Mouse (Mus musculus) embryonic facial prominence, embryonic 11.5 days (tissue): ENCODE data around the gene Mto1. TPM values are rescaled to one million over a fixed set of nuclear protein-coding genes. Genes with fewer than 3 reads are reported as not detected.

ENCODE experiments used
- ATAC-seq: fragments of 200-750 bp; cut with Nextera tagmentation; replicated peaks from 2 replicates; pipeline ENCODE4 v1.8.0; 2017; ENCODE audit warnings: low read depth; ENCODE audit not compliant: insufficient number of reproducible peaks, low FRiP score, low TSS enrichment
- DNase-seq: peaks from one replicate; pipeline ENCODE4 v3.0.0-alpha.2; 2015; ENCODE audit warnings: low spot score
- H3K27ac ChIP-seq: fragments of 300-500 bp; sonication (generic); replicated peaks from 2 replicates; pipeline ENCODE4 v1.5.1; 2014; ENCODE audit warnings: mild to moderate bottlenecking, low read depth, low read length, control low read depth
- H3K27me3 ChIP-seq: fragments of 300-500 bp; sonication (generic); 2 replicates; pipeline ENCODE4 v1.6.1; 2014; ENCODE audit warnings: mild to moderate bottlenecking, low read length, moderate library complexity, mixed read lengths; ENCODE audit not compliant: control insufficient read depth, insufficient read depth
- H3K36me3 ChIP-seq: fragments of 300-500 bp; sonication (generic); replicated peaks from 2 replicates; pipeline ENCODE4 v1.6.1; 2014; ENCODE audit warnings: low read depth, mild to moderate bottlenecking, low read length, moderate library complexity, mixed read lengths; ENCODE audit not compliant: control insufficient read depth, insufficient read depth
- H3K4me1 ChIP-seq: fragments of 300-500 bp; sonication (generic); 2 replicates; pipeline ENCODE4 v1.6.1; 2014; ENCODE audit warnings: low read length, mixed read lengths; ENCODE audit not compliant: control insufficient read depth, insufficient read depth
- H3K4me2 ChIP-seq: fragments of 300-500 bp; sonication (generic); 2 replicates; pipeline ENCODE4 v1.6.1; 2014; ENCODE audit warnings: low read depth, mild to moderate bottlenecking, control low read depth, low read length, moderate library complexity
- H3K4me3 ChIP-seq: fragments of 300-500 bp; sonication (generic); 2 replicates; pipeline ENCODE4 v1.5.1; 2014; ENCODE audit warnings: low read depth, low read length, control low read depth
- H3K9ac ChIP-seq: fragments of 300-500 bp; sonication (generic); replicated peaks from 2 replicates; pipeline ENCODE4 v1.6.1; 2014; ENCODE audit warnings: mild to moderate bottlenecking, control low read depth, low read length
- H3K9me3 ChIP-seq: fragments of 300-500 bp; sonication (generic); replicated peaks from 2 replicates; pipeline ENCODE4 v1.6.1; 2016; ENCODE audit warnings: mild to moderate bottlenecking, low read length, inconsistent platforms, mixed read lengths; ENCODE audit not compliant: control insufficient read depth
- WGBS: fragments of 180-500 bp; shearing (Covaris S2); extraction: QIAGEN DNeasy Blood & Tissue Kit; methylation state at CpG from one replicate; pipeline ENCODE4 v1.1.7; 2014; 5-methylcytosine and 5-hydroxymethylcytosine counted together
- polyA plus RNA-seq: library from polyadenylated mRNA; unstranded; fragments of >200 nt; fragmentation: Nextera tagmentation; extraction: Ambion mirVana; gene quantifications from 2 replicates; pipeline ENCODE4 v1.2.1, GENCODE M21; 2014

Mto1 gene
- 21.4 and 24.7 TPM in 2 replicates for polyA plus RNA-seq

GRCm38 (mm10) chr9:78447973-78448873, at the start of gene Mto1, which contains the start of gene Gm17324:
TSS of gene Mto1 (plus strand) at chr9:78448208.
TSS of gene Gm17324 (minus strand) at chr9:78448786.
- H3K4me1 ChIP-seq: no peaks in the 10 kb centered on the region
- H3K4me2 ChIP-seq: peak within 1 kb of the TSS; percentile 64
- ATAC-seq: peak; percentile 89
- WGBS: under 1% methylated on average over 96 of the region's 96 CpGs
- H3K27me3 ChIP-seq: peaks cover 10% of the 10 kb centered on the region
- peak within 1 kb of the TSS; percentile 97 for H3K4me3 ChIP-seq
- H3K27ac ChIP-seq: peak within 1 kb of the TSS; percentile 72
- DNase-seq: peak; percentile 95
- no peaks in the 10 kb centered on the region for H3K36me3 ChIP-seq
- H3K9me3 ChIP-seq: no peaks in the 10 kb centered on the region
- peak within 1 kb of the TSS; percentile 86 for H3K9ac ChIP-seq

- Histone ChIP-seq H3K27ac (no peak overlapping the region), H3K9ac (no peak overlapping the region), H3K27me3 (peaks cover 19% of the 10 kb centered on the region), H3K4me2 (no peak overlapping the region), H3K36me3 (no peaks in the 10 kb centered on the region), H3K4me3 (no peak overlapping the region), H3K4me1 (no peaks in the 10 kb centered on the region), H3K9me3 (no peaks in the 10 kb centered on the region)
- 86% methylated on average over 5 of the region's 5 CpGs for WGBS
- no peak for ATAC-seq
- DNase-seq: no peak
Measured at GRCm38 (mm10) chr9:78400570-78400969, 47.4 kb upstream of the Mto1 start.

GRCm38 (mm10) chr9:78401596-78401995, 46.4 kb upstream of the Mto1 start:
- no peak for ATAC-seq
- no peak overlapping the region for H3K4me2 ChIP-seq
- no peak overlapping the region for H3K4me3 ChIP-seq
- no peaks in the 10 kb centered on the region for H3K9me3 ChIP-seq
- no peaks in the 10 kb centered on the region for H3K36me3 ChIP-seq
- no peaks in the 10 kb centered on the region for H3K4me1 ChIP-seq
- DNase-seq: no peak
- no peak overlapping the region for H3K27ac ChIP-seq
- peaks cover 8% of the 10 kb centered on the region for H3K27me3 ChIP-seq
- WGBS: 83% methylated on average over 7 of the region's 7 CpGs
- no peak overlapping the region for H3K9ac ChIP-seq

- Histone ChIP-seq H3K4me3 (peak overlapping the region; percentile 18; the same call in 1 of the 2 replicates), H3K9me3 (no peaks in the 10 kb centered on the region), H3K9ac (no peak overlapping the region; the same call in 1 of the 2 replicates), H3K27ac (no peak overlapping the region), H3K4me2 (peak overlapping the region; percentile 53), H3K27me3 (no peaks in the 10 kb centered on the region), H3K36me3 (no peaks in the 10 kb centered on the region), H3K4me1 (no peaks in the 10 kb centered on the region)
- no peak for DNase-seq
- 24% methylated on average over 24 of the region's 27 CpGs for WGBS
- ATAC-seq: no peak; the same call in 1 of the 2 replicates
Measured at GRCm38 (mm10) chr9:78427362-78427781, 20.6 kb upstream of the Mto1 start.

GRCm38 (mm10) chr9:78428185-78428584, 19.8 kb upstream of the Mto1 start:
- no peak for ATAC-seq
- WGBS: 73% methylated on average over 6 of the region's 6 CpGs
- H3K4me1 ChIP-seq: no peaks in the 10 kb centered on the region
- no peak overlapping the region for H3K4me3 ChIP-seq
- no peaks in the 10 kb centered on the region for H3K9me3 ChIP-seq
- H3K27me3 ChIP-seq: no peaks in the 10 kb centered on the region
- no peak overlapping the region for H3K9ac ChIP-seq
- DNase-seq: no peak
- H3K4me2 ChIP-seq: no peak overlapping the region
- no peak overlapping the region for H3K27ac ChIP-seq
- H3K36me3 ChIP-seq: no peaks in the 10 kb centered on the region

GRCm38 (mm10) chr9:78428870-78429432, 19.1 kb upstream of the Mto1 start:
- Histone ChIP-seq H3K9me3 (no peaks in the 10 kb centered on the region), H3K4me1 (no peaks in the 10 kb centered on the region), H3K36me3 (no peaks in the 10 kb centered on the region), H3K4me2 (no peak overlapping the region), H3K4me3 (no peak overlapping the region), H3K27me3 (no peaks in the 10 kb centered on the region), H3K9ac (no peak overlapping the region), H3K27ac (no peak overlapping the region)
- DNase-seq (no peak), ATAC-seq (0 out of 2 replicates have a peak, but pooled peaks have one; percentile 68)
- WGBS: 85% methylated on average over 4 of the region's 4 CpGs

GRCm38 (mm10) chr9:78429551-78429950, 18.5 kb upstream of the Mto1 start:
- H3K36me3 ChIP-seq: no peaks in the 10 kb centered on the region
- H3K9me3 ChIP-seq: no peaks in the 10 kb centered on the region
- H3K4me2 ChIP-seq: no peak overlapping the region
- no peaks in the 10 kb centered on the region for H3K27me3 ChIP-seq
- no peak overlapping the region for H3K4me3 ChIP-seq
- 55% methylated on average over 2 of the region's 2 CpGs for WGBS
- H3K27ac ChIP-seq: no peak overlapping the region
- H3K9ac ChIP-seq: no peak overlapping the region
- ATAC-seq (no peak), DNase-seq (no peak)
- H3K4me1 ChIP-seq: no peaks in the 10 kb centered on the region

- no peaks in the 10 kb centered on the region for H3K4me1 ChIP-seq
- no peak for ATAC-seq
- H3K9me3 ChIP-seq: no peaks in the 10 kb centered on the region
- H3K27ac ChIP-seq: no peak overlapping the region
- H3K27me3 ChIP-seq: no peaks in the 10 kb centered on the region
- H3K4me3 ChIP-seq: no peak overlapping the region
- no peak overlapping the region for H3K9ac ChIP-seq
- no peaks in the 10 kb centered on the region for H3K36me3 ChIP-seq
- no peak overlapping the region for H3K4me2 ChIP-seq
- DNase-seq: no peak
- 74% methylated on average over 6 of the region's 6 CpGs for whole genome bisulfite sequencing
Measured at GRCm38 (mm10) chr9:78430486-78430885, 17.5 kb upstream of the Mto1 start.
